Mouse (Mus musculus) kidney, postnatal 0 days (tissue): Measurements from ENCODE around the gene Krt71. TPM values are rescaled to one million over a fixed set of nuclear protein-coding genes. Genes with fewer than 3 reads are reported as not detected.
A peak's percentile ranks its signal among the peaks of the same experiment; 100 is the strongest.

Experiments used
- ATAC-seq: fragments of 200-750 bp; cut with Nextera tagmentation; replicated peaks from 2 replicates; pipeline ENCODE4 v1.8.0; 2017; ENCODE audit warnings: low read depth, moderate number of reproducible peaks, moderate TSS enrichment, moderate library complexity; ENCODE audit not compliant: low FRiP score
- DNase-seq: peaks from one replicate; pipeline ENCODE4 v3.0.0-alpha.2; 2016; ENCODE audit warnings: low spot score
- H3K27ac ChIP-seq: fragments of 300-500 bp; sonication (generic); 2 replicates; pipeline ENCODE4 v1.5.1; 2014; ENCODE audit warnings: mild to moderate bottlenecking
- H3K27me3 ChIP-seq: fragments of 300-500 bp; sonication (generic); 2 replicates; pipeline ENCODE4 v1.6.1; 2014; ENCODE audit warnings: low read length, mixed read lengths; ENCODE audit not compliant: insufficient read depth
- H3K36me3 ChIP-seq: fragments of 300-500 bp; sonication (generic); 2 replicates; pipeline ENCODE4 v1.6.1; 2014; ENCODE audit warnings: low read length, mixed read lengths; ENCODE audit not compliant: insufficient read depth
- H3K4me1 ChIP-seq: fragments of 300-500 bp; sonication (generic); replicated peaks from 2 replicates; pipeline ENCODE4 v1.6.1; 2014; ENCODE audit warnings: antibody characterized with exemption, low read length, mixed read lengths; ENCODE audit not compliant: insufficient read depth
- H3K4me2 ChIP-seq: fragments of 300-500 bp; sonication (generic); 2 replicates; pipeline ENCODE4 v1.6.1; 2014; ENCODE audit warnings: mild to moderate bottlenecking, low read length, moderate library complexity, mixed read lengths
- H3K4me3 ChIP-seq: fragments of 300-500 bp; sonication (generic); replicated peaks from 2 replicates; pipeline ENCODE4 v1.5.1; 2014; ENCODE audit warnings: low read depth, low read length
- H3K9ac ChIP-seq: fragments of 300-500 bp; sonication (generic); 2 replicates; pipeline ENCODE4 v1.6.1; 2014; ENCODE audit warnings: low read depth, low read length
- H3K9me3 ChIP-seq: fragments of 300-500 bp; sonication (generic); replicated peaks from 2 replicates; pipeline ENCODE4 v1.6.1; 2016; ENCODE audit warnings: low read length, inconsistent platforms, mixed read lengths
- CTCF ChIP-seq: IDR thresholded peaks from 2 replicates; pipeline ENCODE4 v1.5.1; 2016; ENCODE audit warnings: antibody characterized with exemption, low read depth, mild to moderate bottlenecking, moderate library complexity
- WGBS: fragments of 180-500 bp; shearing (Covaris S2); extraction: QIAGEN DNeasy Blood & Tissue Kit; methylation state at CpG from one replicate; pipeline ENCODE4 v1.1.7; 2014; 5-methylcytosine and 5-hydroxymethylcytosine counted together
- polyA plus RNA-seq: library from polyadenylated mRNA; unstranded; fragments of >200 nt; fragmentation: Nextera tagmentation; extraction: Ambion mirVana; gene quantifications from 2 replicates; pipeline ENCODE4 v1.2.1, GENCODE M21; 2015

Krt71 gene
- polyA plus RNA-seq, 1 experiment from 2014 or later = not detected

GRCm38 (mm10) chr15:101708683-101709082 is 34.2 kb downstream of the Krt71 start:
- WGBS = 65% methylated on average over 11 of the region's 11 CpGs

GRCm38 (mm10) chr15:101707454-101707853 is 35.5 kb downstream of the Krt71 start:
- H3K9ac ChIP-seq = no peak overlapping the region
- H3K9me3 ChIP-seq = no peaks in the 10 kb centered on the region
- no peak overlapping the region for H3K27ac ChIP-seq
- no peaks in the 10 kb centered on the region for H3K4me1 ChIP-seq
- H3K36me3 ChIP-seq = no peaks in the 10 kb centered on the region
- TF ChIP-seq CTCF = no peak
- 83% methylated on average over 9 of the region's 9 CpGs for WGBS
- no peak for ATAC-seq
- DNase-seq = no peak
- H3K27me3 ChIP-seq = no peaks in the 10 kb centered on the region
- no peak overlapping the region for H3K4me2 ChIP-seq
- no peak overlapping the region for H3K4me3 ChIP-seq

More at GRCm38 (mm10) chr15:101708683-101709082, 34.2 kb downstream of the Krt71 start:
- Histone ChIP-seq H3K27ac (no peak overlapping the region), H3K9me3 (no peaks in the 10 kb centered on the region), H3K4me1 (no peaks in the 10 kb centered on the region), H3K9ac (no peak overlapping the region), H3K36me3 (no peaks in the 10 kb centered on the region), H3K4me3 (no peak overlapping the region), H3K4me2 (no peak overlapping the region), H3K27me3 (no peaks in the 10 kb centered on the region)
- TF ChIP-seq CTCF = peak; percentile 43; the same call in 1 of the 2 replicates
- no peak for DNase-seq
- ATAC-seq = no peak

GRCm38 (mm10) chr15:101704066-101704465 is 38.8 kb downstream of the Krt71 start:
- no peak overlapping the region for H3K27ac ChIP-seq
- H3K27me3 ChIP-seq = no peaks in the 10 kb centered on the region
- H3K4me2 ChIP-seq = no peak overlapping the region
- ATAC-seq (no peak), DNase-seq (peak; percentile 80)
- H3K9me3 ChIP-seq = no peaks in the 10 kb centered on the region
- no peaks in the 10 kb centered on the region for H3K36me3 ChIP-seq
- H3K4me3 ChIP-seq = no peak overlapping the region
- peak; percentile 72 for TF ChIP-seq CTCF
- H3K9ac ChIP-seq = no peak overlapping the region
- 75% methylated on average over 4 of the region's 4 CpGs for WGBS
- no peaks in the 10 kb centered on the region for H3K4me1 ChIP-seq

GRCm38 (mm10) chr15:101702380-101702779 is 40.5 kb downstream of the Krt71 start:
- H3K9ac ChIP-seq = no peak overlapping the region
- no peak overlapping the region for H3K4me3 ChIP-seq
- WGBS = 16% methylated on average over 2 of the region's 2 CpGs
- no peaks in the 10 kb centered on the region for H3K36me3 ChIP-seq
- no peak for DNase-seq
- no peak for TF ChIP-seq CTCF
- H3K4me1 ChIP-seq = no peaks in the 10 kb centered on the region
- H3K9me3 ChIP-seq = no peaks in the 10 kb centered on the region
- ATAC-seq = no peak
- no peak overlapping the region for H3K27ac ChIP-seq
- no peaks in the 10 kb centered on the region for H3K27me3 ChIP-seq
- no peak overlapping the region for H3K4me2 ChIP-seq

GRCm38 (mm10) chr15:101699866-101700265 is 43.0 kb downstream of the Krt71 start:
- Histone ChIP-seq H3K36me3 (no peaks in the 10 kb centered on the region), H3K4me3 (no peak overlapping the region), H3K9ac (no peak overlapping the region), H3K4me2 (no peak overlapping the region), H3K4me1 (no peaks in the 10 kb centered on the region), H3K27me3 (no peaks in the 10 kb centered on the region), H3K9me3 (no peaks in the 10 kb centered on the region), H3K27ac (no peak overlapping the region)
- DNase-seq (no peak), ATAC-seq (no peak)
- WGBS = 80% methylated on average over 8 of the region's 8 CpGs
- TF ChIP-seq CTCF = no peak

GRCm38 (mm10) chr15:101699192-101699591 is 43.7 kb downstream of the Krt71 start:
- ATAC-seq (no peak), DNase-seq (no peak)
- Histone ChIP-seq H3K27ac (no peak overlapping the region), H3K9me3 (no peaks in the 10 kb centered on the region), H3K4me3 (no peak overlapping the region), H3K4me1 (no peaks in the 10 kb centered on the region), H3K36me3 (no peaks in the 10 kb centered on the region), H3K9ac (no peak overlapping the region), H3K27me3 (no peaks in the 10 kb centered on the region), H3K4me2 (no peak overlapping the region)
- TF ChIP-seq CTCF = no peak
- WGBS = 59% methylated on average over 3 of the region's 3 CpGs
